Mouse (Mus musculus): Measurements from ENCODE around the gene Pde4b. TPM values are rescaled to one million over a fixed set of nuclear protein-coding genes. Genes with fewer than 3 reads are reported as not detected.

Pde4b gene
- polyA plus RNA-seq, 1 experiment: not detected

GRCm38 (mm10) chr4:102310630-102311029 lies 223.3 kb downstream of the Pde4b start:
- no peak for TF ChIP-seq GATA1 (IDR thresholded peaks at IDR 0.05; ENCODE audit: low read length)

GRCm38 (mm10) chr4:102316011-102316410 lies 228.7 kb downstream of the Pde4b start:
- no peak for TF ChIP-seq GATA1 (IDR thresholded peaks at IDR 0.05; ENCODE audit: low read length)

GRCm38 (mm10) chr4:102316699-102317285 lies 229.4 kb downstream of the Pde4b start:
- TF ChIP-seq GATA1 (IDR thresholded peaks at IDR 0.05; ENCODE audit: low read length): no peak

GRCm38 (mm10) chr4:102318596-102318995 lies 231.3 kb downstream of the Pde4b start:
- TF ChIP-seq GATA1 (IDR thresholded peaks at IDR 0.05; ENCODE audit: low read length): no peak

- TF ChIP-seq GATA1 (IDR thresholded peaks at IDR 0.05; ENCODE audit: low read length): no peak
Measured at GRCm38 (mm10) chr4:102321340-102321739, 234.0 kb downstream of the Pde4b start.

- no peak for TF ChIP-seq GATA1 (IDR thresholded peaks at IDR 0.05; ENCODE audit: low read length)
Measured at GRCm38 (mm10) chr4:102332386-102332785, 245.0 kb downstream of the Pde4b start.

GRCm38 (mm10) chr4:102332885-102333284 lies 245.5 kb downstream of the Pde4b start:
- no peak for TF ChIP-seq GATA1 (IDR thresholded peaks at IDR 0.05; ENCODE audit: low read length)

GRCm38 (mm10) chr4:102346911-102347492 lies 259.7 kb downstream of the Pde4b start:
- TF ChIP-seq GATA1 (IDR thresholded peaks at IDR 0.05; ENCODE audit: low read length): no peak

- TF ChIP-seq GATA1 (IDR thresholded peaks at IDR 0.05; ENCODE audit: low read length): no peak
Measured at GRCm38 (mm10) chr4:102351476-102352475, 264.4 kb downstream of the Pde4b start.

- no peak for TF ChIP-seq GATA1 (IDR thresholded peaks at IDR 0.05; ENCODE audit: low read length)
Measured at GRCm38 (mm10) chr4:102353641-102354403, 266.5 kb downstream of the Pde4b start.

- TF ChIP-seq GATA1 (IDR thresholded peaks at IDR 0.05; ENCODE audit: low read length): no peak
Measured at GRCm38 (mm10) chr4:102368105-102368735, 280.9 kb downstream of the Pde4b start.

GRCm38 (mm10) chr4:102374614-102375013 lies 287.3 kb downstream of the Pde4b start:
- no peak for TF ChIP-seq GATA1 (IDR thresholded peaks at IDR 0.05; ENCODE audit: low read length)

GRCm38 (mm10) chr4:102382763-102383505 lies 295.6 kb downstream of the Pde4b start:
- no peak for TF ChIP-seq GATA1 (IDR thresholded peaks at IDR 0.05; ENCODE audit: low read length)

GRCm38 (mm10) chr4:102393605-102394004 lies 306.3 kb downstream of the Pde4b start:
- no peak for TF ChIP-seq GATA1 (IDR thresholded peaks at IDR 0.05; ENCODE audit: low read length)
